Mouse (Mus musculus) MEL (cell line): ENCODE data around the gene Tnfsfm13.

ENCODE experiments used
- CHD1 ChIP-seq: IDR thresholded peaks from 2 replicates; pipeline ENCODE4 v1.6.1; 2012; ENCODE audit warnings: low read depth, mild to moderate bottlenecking, inconsistent platforms, low read length, improper control_type of control experiment
- CTCF ChIP-seq, 3 experiments: IDR thresholded peaks in 2 of 3; conservative IDR thresholded peaks in 1 of 3; 2 replicates each; pipeline ENCODE4 v1.5.1; 2011 to 2012; ENCODE audit warnings: low read length in 3 of 3, low read depth in 2 of 3, mild to moderate bottlenecking in 2 of 3, improper control_type of control experiment in 1 of 3, inconsistent platforms in 1 of 3, mixed read lengths in 1 of 3, moderate library complexity in 1 of 3; ENCODE audit not compliant: control insufficient read depth in 1 of 3, insufficient read depth in 1 of 3, poor library complexity in 1 of 3, severe bottlenecking in 1 of 3
- E2F4 ChIP-seq: IDR thresholded peaks from 2 replicates; pipeline ENCODE4 v1.6.1; 2011; ENCODE audit warnings: low read depth, low read length, improper control_type of control experiment, borderline replicate concordance
- EP300 ChIP-seq, 2 experiments: IDR thresholded peaks; 2 replicates each; pipeline ENCODE4 v1.6.1; 2011; ENCODE audit warnings: improper control_type of control experiment in 2 of 2, low read length in 2 of 2, low read depth in 1 of 2, mild to moderate bottlenecking in 1 of 2
- MYB ChIP-seq: IDR thresholded peaks from 2 replicates; pipeline ENCODE4 v1.6.1; 2011; ENCODE audit warnings: mild to moderate bottlenecking, low read depth, low read length, improper control_type of control experiment
- SMC3 ChIP-seq: IDR thresholded peaks from 2 replicates; pipeline ENCODE4 v1.6.1; 2011; ENCODE audit warnings: low read depth, low read length, improper control_type of control experiment

GRCm38 (mm10) chr11:69645860-69646259, 50.0 kb downstream of the Tnfsfm13 start:
- no peak for TF ChIP-seq SMC3
- TF ChIP-seq CHD1: no peak
- no peak for TF ChIP-seq CTCF (IDR thresholded peaks at IDR 0.05 in 2 of 3, conservative IDR thresholded peaks at IDR 0.05 in 1 of 3; ENCODE audit: control insufficient read depth in 1 of 3, insufficient read depth in 1 of 3, low read depth in 2 of 3, low read length in 3 of 3, poor library complexity in 1 of 3, severe bottlenecking in 1 of 3)
- TF ChIP-seq E2F4: no peak
- TF ChIP-seq EP300 (IDR thresholded peaks at IDR 0.05; ENCODE audit: low read depth in 1 of 2, low read length in 2 of 2): no peak
- TF ChIP-seq MYB: no peak
